Mouse (Mus musculus): ENCODE measurements around the gene Syt1. TPM values are rescaled to one million over a fixed set of nuclear protein-coding genes. Genes with fewer than 3 reads are reported as not detected.
A peak's percentile ranks its signal among the peaks of the same experiment; 100 is the strongest.

Gene Syt1
- polyA plus RNA-seq, 1 experiment = 748 TPM

DNA sequence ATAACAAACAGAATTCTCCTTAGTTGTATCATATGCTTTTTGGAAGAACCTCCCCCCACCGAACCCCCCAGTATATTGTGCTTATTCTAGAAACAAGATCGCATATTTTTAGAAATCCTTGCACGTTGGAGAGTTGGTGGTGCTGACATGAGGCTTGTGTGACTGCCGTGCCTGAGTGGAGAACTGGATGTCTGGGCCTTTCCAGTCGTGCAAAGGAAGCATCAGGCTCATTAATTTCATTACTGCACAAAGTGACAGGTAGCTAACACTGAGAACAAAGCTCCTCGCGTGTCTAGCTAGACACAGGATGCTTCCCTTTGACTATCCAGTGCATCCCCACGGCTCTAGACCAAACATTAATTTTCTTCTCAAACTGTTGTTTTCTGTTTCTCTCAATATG is 358.0 kb downstream of the Syt1 start:
- peaks cover 2% of the 10 kb centered on the region; the same call in 1 of the 2 replicates for H3K4me1 ChIP-seq (ENCODE audit: control insufficient read depth, insufficient read depth, low read length)
- H3K27ac ChIP-seq (ENCODE audit: insufficient read depth, low read length) = peak overlapping the region; percentile 75
- no peak overlapping the region for H3K4me3 ChIP-seq (ENCODE audit: insufficient read depth, low read length)
- TF ChIP-seq POLR2A (IDR thresholded peaks at IDR 0.05; ENCODE audit: extremely low read depth, insufficient read depth, low read length) (no peak), CTCF (IDR thresholded peaks at IDR 0.05; ENCODE audit: extremely low read depth, insufficient read depth, low read length) (no peak)

- Histone ChIP-seq H3K4me1 (ENCODE audit: control insufficient read depth, insufficient read depth, low read length) (peaks cover 2% of the 10 kb centered on the region; the same call in 1 of the 2 replicates), H3K4me3 (ENCODE audit: insufficient read depth, low read length) (no peak overlapping the region), H3K27ac (ENCODE audit: insufficient read depth, low read length) (no peak overlapping the region)
- TF ChIP-seq CTCF (IDR thresholded peaks at IDR 0.05; ENCODE audit: extremely low read depth, insufficient read depth, low read length) (no peak), POLR2A (IDR thresholded peaks at IDR 0.05; ENCODE audit: extremely low read depth, insufficient read depth, low read length) (no peak)
Measured at GRCm38 (mm10) chr10:108652066-108652465, 358.7 kb downstream of the Syt1 start.

DNA sequence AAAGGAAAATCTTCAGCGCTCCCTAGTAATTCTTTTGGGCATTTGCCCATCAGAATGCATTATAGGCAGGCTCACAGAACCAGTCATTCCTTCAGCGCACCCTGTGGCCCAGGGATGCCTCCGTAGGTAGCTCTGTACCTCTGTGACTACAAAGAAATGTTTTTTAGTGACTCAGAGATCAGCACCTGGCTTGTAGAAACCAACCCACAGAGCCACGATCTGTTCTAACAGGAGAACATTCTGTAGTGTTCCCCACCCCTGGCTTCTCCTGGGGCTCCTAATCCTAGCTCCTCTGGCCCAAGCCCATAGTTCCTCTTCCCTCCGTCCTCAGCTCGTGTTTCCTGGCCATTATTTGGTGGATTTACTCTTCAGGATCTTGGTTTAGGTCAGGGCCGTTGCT is 361.6 kb downstream of the Syt1 start:
- H3K4me3 ChIP-seq (ENCODE audit: insufficient read depth, low read length) = no peak overlapping the region
- peaks cover 2% of the 10 kb centered on the region; the same call in 1 of the 2 replicates for H3K4me1 ChIP-seq (ENCODE audit: control insufficient read depth, insufficient read depth, low read length)
- H3K27ac ChIP-seq (ENCODE audit: insufficient read depth, low read length) = peak overlapping the region; percentile 32
- TF ChIP-seq POLR2A (IDR thresholded peaks at IDR 0.05; ENCODE audit: extremely low read depth, insufficient read depth, low read length) (no peak), CTCF (IDR thresholded peaks at IDR 0.05; ENCODE audit: extremely low read depth, insufficient read depth, low read length) (no peak)

DNA sequence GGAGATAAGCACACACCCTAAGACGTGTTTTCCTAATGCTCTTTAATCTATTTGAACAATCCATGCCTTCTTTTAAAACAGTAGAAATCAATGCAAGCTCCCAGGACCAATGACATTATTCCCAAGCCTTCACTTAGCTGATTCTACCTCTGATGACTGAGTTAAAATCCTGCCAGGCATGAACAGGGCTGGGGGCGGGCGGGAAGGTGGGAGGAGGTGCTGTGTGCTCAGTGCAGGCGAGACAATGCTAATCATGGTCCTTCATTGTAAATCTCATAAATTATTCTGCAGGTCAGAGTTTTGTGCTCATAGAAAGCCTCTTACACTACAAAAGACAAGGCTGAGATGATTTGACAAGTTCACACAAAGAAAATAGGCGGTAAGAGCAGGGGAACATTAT is 366.9 kb downstream of the Syt1 start:
- Histone ChIP-seq H3K4me3 (ENCODE audit: insufficient read depth, low read length) (no peak overlapping the region), H3K27ac (ENCODE audit: insufficient read depth, low read length) (no peak overlapping the region), H3K4me1 (ENCODE audit: control insufficient read depth, insufficient read depth, low read length) (no peaks in the 10 kb centered on the region)
- TF ChIP-seq POLR2A (IDR thresholded peaks at IDR 0.05; ENCODE audit: extremely low read depth, insufficient read depth, low read length) (no peak), CTCF (IDR thresholded peaks at IDR 0.05; ENCODE audit: extremely low read depth, insufficient read depth, low read length) (no peak)

GRCm38 (mm10) chr10:108638095-108638494 is 372.7 kb downstream of the Syt1 start:
- H3K27ac ChIP-seq (ENCODE audit: insufficient read depth, low read length) = 0 out of 2 replicates have a peak overlapping the region, but pooled peaks have one; percentile 13
- TF ChIP-seq POLR2A (IDR thresholded peaks at IDR 0.05; ENCODE audit: extremely low read depth, insufficient read depth, low read length) (no peak), CTCF (IDR thresholded peaks at IDR 0.05; ENCODE audit: extremely low read depth, insufficient read depth, low read length) (no peak)
- no peak overlapping the region for H3K4me3 ChIP-seq (ENCODE audit: insufficient read depth, low read length)
- peaks cover 4% of the 10 kb centered on the region for H3K4me1 ChIP-seq (ENCODE audit: control insufficient read depth, insufficient read depth, low read length)

GRCm38 (mm10) chr10:108636086-108636485 is 374.7 kb downstream of the Syt1 start:
- H3K4me1 ChIP-seq (ENCODE audit: control insufficient read depth, insufficient read depth, low read length) = peaks cover 4% of the 10 kb centered on the region
- H3K27ac ChIP-seq (ENCODE audit: insufficient read depth, low read length) = no peak overlapping the region
- H3K4me3 ChIP-seq (ENCODE audit: insufficient read depth, low read length) = no peak overlapping the region
- TF ChIP-seq POLR2A (IDR thresholded peaks at IDR 0.05; ENCODE audit: extremely low read depth, insufficient read depth, low read length) = no peak
- TF ChIP-seq CTCF (IDR thresholded peaks at IDR 0.05; ENCODE audit: extremely low read depth, insufficient read depth, low read length) = no peak

DNA sequence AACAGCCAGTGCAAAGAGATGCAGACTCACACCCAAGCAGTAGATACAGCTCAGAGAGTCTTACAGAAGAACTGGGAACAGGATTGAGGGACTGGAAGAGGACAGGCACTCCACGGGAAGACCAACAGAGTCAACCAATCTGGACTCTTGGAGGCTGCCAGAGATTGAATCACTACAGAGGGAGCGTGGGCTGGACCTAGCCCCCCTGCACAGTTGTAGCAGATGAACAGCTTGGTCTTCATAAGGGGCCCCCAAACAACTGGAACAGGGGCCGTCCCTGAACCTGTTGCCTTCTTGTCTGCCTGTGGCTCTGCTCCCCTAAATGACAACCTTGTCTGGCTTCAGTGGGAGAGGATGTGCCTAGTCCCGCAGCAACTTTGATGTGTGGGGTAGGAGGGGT is 375.2 kb downstream of the Syt1 start:
- TF ChIP-seq CTCF (IDR thresholded peaks at IDR 0.05; ENCODE audit: extremely low read depth, insufficient read depth, low read length) = no peak
- TF ChIP-seq POLR2A (IDR thresholded peaks at IDR 0.05; ENCODE audit: extremely low read depth, insufficient read depth, low read length) = no peak
- Histone ChIP-seq H3K4me3 (ENCODE audit: insufficient read depth, low read length) (no peak overlapping the region), H3K4me1 (ENCODE audit: control insufficient read depth, insufficient read depth, low read length) (peaks cover 5% of the 10 kb centered on the region), H3K27ac (ENCODE audit: insufficient read depth, low read length) (peak overlapping the region; percentile 15; the same call in 1 of the 2 replicates)

DNA sequence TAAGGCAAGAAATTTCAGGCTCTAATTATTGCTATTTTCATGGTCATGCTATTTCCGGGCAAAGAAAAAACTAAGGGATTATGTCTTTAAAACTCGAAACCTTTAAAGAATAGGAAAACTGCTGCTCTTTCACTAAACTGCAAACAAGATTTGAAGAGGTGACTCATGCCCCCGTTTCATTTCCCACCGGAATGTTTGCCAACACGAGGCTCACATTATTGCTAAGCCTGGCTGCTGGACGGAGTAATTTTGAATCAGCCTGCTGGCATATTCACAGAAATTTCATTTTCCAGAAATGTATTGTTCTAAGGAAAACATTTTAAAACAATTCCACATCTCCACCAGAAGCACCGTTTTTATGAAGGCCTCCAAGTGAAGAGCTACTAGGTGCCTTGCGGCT is 379.9 kb downstream of the Syt1 start:
- peak overlapping the region; percentile 15; the same call in 1 of the 2 replicates for H3K27ac ChIP-seq (ENCODE audit: insufficient read depth, low read length)
- TF ChIP-seq POLR2A (IDR thresholded peaks at IDR 0.05; ENCODE audit: extremely low read depth, insufficient read depth, low read length) = no peak
- TF ChIP-seq CTCF (IDR thresholded peaks at IDR 0.05; ENCODE audit: extremely low read depth, insufficient read depth, low read length) = no peak
- peaks cover 3% of the 10 kb centered on the region; the same call in 1 of the 2 replicates for H3K4me1 ChIP-seq (ENCODE audit: control insufficient read depth, insufficient read depth, low read length)
- H3K4me3 ChIP-seq (ENCODE audit: insufficient read depth, low read length) = no peak overlapping the region

DNA sequence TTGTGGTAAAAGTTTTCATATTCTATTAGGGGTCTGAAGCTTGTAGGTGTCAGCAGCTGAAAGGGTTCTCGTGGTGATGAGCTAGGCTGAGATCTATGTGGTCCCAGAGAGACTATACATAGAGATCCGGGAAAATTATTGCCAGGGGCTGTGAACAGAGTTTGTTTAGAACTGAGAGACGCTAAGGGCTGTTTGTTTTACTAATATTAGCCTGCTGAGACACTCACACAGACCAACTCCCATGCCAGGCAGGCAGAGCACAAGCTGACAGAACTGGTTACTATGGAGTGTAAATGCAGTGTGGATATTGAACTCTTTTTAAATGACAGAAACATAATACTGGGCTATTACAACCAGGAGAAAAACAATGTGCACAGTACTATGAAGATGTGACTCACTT is 384.4 kb downstream of the Syt1 start:
- no peak overlapping the region for H3K27ac ChIP-seq (ENCODE audit: insufficient read depth, low read length)
- TF ChIP-seq CTCF (IDR thresholded peaks at IDR 0.05; ENCODE audit: extremely low read depth, insufficient read depth, low read length) (no peak), POLR2A (IDR thresholded peaks at IDR 0.05; ENCODE audit: extremely low read depth, insufficient read depth, low read length) (no peak)
- peaks cover 3% of the 10 kb centered on the region; the same call in 1 of the 2 replicates for H3K4me1 ChIP-seq (ENCODE audit: control insufficient read depth, insufficient read depth, low read length)
- H3K4me3 ChIP-seq (ENCODE audit: insufficient read depth, low read length) = no peak overlapping the region

DNA sequence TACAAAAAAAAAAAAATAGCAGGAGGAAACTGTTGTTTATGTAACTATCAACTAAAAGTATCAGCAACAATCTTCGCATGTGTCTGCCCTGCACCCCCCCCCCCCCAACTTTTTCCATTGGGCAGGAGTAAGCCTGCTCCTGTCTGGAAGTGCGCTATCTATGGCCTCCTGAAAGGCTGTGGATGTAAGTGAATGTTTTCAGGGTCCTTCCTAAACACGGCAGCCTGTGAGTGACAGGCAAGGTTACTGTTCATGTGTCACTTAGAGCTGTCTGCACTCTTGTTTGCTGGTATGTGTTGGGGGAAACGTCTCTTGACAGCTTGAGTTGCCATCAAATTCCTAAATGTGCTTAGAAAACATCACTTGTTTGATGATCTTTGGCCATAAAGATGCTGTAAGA is 387.8 kb downstream of the Syt1 start:
- Histone ChIP-seq H3K27ac (ENCODE audit: insufficient read depth, low read length) (no peak overlapping the region), H3K4me3 (ENCODE audit: insufficient read depth, low read length) (no peak overlapping the region), H3K4me1 (ENCODE audit: control insufficient read depth, insufficient read depth, low read length) (peaks cover 4% of the 10 kb centered on the region; the same call in 1 of the 2 replicates)
- TF ChIP-seq CTCF (IDR thresholded peaks at IDR 0.05; ENCODE audit: extremely low read depth, insufficient read depth, low read length) (no peak), POLR2A (IDR thresholded peaks at IDR 0.05; ENCODE audit: extremely low read depth, insufficient read depth, low read length) (no peak)

Measured in cortical plate, adult 2 months (tissue).